Mouse (Mus musculus) NIH3T3 (cell line): Measurements from ENCODE around the gene Chchd4.

ENCODE experiments used
- DNase-seq: peaks from one replicate; pipeline ENCODE4 v3.0.0-alpha.2; 2012; ENCODE audit warnings: low read depth

The Chchd4 gene

GRCm38 (mm10) chr6:91472868-91473804, at the start of gene Chchd4, which contains the start of gene Tmem43:
TSS of gene Chchd4 (minus strand) at chr6:91473546.
TSS of gene Tmem43 (plus strand) at chr6:91473703.
- DNase-seq, result peak; percentile 100

DNA sequence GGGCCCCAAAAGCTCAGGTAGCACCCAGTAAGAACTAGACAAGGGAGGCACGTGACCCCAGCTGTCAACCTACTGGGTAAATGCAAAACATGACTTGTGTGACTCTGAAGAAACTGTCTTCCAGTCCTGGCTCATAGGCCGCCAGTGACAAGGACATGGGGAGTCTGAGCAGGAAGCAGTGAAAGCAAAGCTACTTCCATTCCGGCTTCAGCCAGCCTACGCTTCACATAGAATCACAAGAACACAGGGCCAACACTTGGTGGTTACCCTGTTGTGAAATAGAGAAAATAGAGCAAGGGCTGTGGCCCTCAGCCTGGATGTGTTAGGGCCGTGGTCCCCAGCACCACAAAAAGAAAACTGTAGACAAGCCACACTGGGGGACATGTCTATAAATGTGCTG, 49.5 kb upstream of the Chchd4 start:
- DNase-seq, result no peak

- peak; percentile 29 for DNase-seq
Measured at GRCm38 (mm10) chr6:91518454-91519020, 45.2 kb upstream of the Chchd4 start.

- peak; percentile 99 for DNase-seq
Measured at GRCm38 (mm10) chr6:91515545-91516449, 42.5 kb upstream of the Chchd4 start, which contains the start of the genes Xpc and Lsm3. TSS of gene Xpc (minus strand) at chr6:91515888. TSS of gene Lsm3 (plus strand) at chr6:91515928.

- no peak for DNase-seq
Measured at GRCm38 (mm10) chr6:91514737-91515362, 41.5 kb upstream of the Chchd4 start.

GRCm38 (mm10) chr6:91514135-91514534, 40.8 kb upstream of the Chchd4 start:
- no peak for DNase-seq

DNA sequence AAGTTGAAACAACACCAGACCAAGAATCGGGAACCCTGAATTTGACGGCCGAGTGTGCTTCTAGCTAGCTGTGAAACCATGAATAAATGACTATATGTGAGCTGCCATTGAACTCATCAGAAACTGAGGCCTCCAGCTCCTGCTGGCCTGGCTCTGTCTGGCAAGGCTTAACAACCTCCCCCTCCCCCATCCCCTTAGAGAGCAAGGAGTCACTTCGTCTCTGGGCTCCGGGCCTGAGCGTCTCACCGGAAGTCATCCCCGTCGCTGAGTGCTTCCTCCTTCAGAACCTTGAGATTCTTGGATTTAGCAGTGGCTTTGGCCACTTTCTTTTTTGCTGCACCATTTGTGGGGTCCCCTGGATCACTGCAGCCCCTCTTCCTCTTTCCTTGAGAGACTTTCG, 36.9 kb upstream of the Chchd4 start:
- DNase-seq, result no peak

DNA sequence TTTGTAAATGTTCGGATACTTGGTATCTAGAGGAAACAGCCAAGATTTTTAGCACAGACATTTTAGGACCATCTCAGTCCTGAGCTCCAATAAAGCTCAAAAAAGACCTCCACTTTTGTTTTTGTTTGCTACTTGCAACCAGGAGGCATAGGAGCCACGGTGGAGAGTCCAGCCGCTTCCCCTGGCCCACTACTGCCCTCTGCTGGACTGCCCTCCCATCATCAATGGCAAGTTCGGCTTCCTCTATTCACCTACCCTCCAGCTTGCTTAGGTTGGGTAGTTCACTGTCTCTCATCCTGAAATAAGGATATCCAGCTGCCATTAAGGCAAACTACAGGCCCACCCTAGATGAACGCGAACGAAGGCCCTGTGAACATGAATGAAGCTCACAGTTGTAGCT, 36.0 kb upstream of the Chchd4 start:
- peak; percentile 90 for DNase-seq

DNA sequence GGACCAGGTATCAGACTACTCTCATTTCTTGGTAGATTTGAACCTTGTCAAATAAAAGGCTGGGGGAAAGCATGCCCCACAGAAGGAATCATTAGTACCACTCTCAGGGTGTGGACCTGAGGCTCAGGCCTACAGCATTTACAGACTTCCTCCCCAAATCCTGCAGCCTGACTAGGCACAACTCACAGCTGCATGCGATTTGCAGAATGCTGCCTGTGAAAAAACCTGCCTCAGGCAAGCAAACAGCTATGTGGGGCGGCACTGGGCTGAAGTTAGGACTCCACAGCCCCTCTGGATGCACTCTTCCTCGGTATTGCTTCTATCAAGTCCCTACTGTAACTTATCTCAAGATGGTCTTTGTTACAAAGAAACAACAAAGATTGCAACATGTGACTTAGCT, 34.7 kb upstream of the Chchd4 start:
- no peak for DNase-seq

DNA sequence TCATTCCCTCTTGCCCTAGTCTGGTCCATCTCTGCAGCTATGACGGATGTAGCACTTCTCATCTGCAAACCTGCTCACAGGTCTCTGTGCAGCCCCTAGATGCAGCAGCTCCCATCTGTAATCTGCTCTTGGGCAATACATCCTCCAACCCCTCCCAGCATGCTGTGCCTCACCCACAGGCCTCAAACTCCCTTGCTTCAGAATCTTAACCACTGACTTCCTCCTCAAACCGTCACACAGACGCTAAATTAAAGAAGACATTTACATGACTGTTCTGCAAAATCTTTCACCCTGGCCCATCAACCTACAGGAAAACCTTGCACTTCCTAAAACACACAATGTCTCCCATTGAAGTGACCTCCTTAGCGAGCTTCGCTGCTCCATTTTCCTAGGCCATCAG, 32.7 kb upstream of the Chchd4 start:
- DNase-seq, result no peak

GRCm38 (mm10) chr6:91503302-91503701, 30.0 kb upstream of the Chchd4 start:
- DNase-seq, result no peak

DNA sequence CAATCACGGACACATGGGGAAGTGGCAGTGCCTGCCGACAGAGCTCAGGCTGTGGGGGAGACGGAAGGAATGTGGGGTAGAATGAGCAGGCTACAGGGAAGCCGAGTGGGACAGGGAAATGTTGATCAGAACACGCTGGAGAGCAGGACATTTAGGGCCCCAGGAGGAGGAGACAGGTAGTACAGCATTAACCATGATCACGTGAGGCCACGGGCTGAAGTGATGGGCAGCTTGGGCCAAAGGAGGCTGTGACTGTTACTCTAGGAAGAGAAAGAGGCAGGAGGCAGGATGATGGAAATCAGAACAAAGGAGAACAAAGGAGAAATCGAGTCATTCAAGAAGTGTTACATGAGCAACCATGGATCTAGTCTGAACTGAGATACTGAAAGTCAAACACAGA, 21.2 kb upstream of the Chchd4 start:
- DNase-seq, result no peak

DNA sequence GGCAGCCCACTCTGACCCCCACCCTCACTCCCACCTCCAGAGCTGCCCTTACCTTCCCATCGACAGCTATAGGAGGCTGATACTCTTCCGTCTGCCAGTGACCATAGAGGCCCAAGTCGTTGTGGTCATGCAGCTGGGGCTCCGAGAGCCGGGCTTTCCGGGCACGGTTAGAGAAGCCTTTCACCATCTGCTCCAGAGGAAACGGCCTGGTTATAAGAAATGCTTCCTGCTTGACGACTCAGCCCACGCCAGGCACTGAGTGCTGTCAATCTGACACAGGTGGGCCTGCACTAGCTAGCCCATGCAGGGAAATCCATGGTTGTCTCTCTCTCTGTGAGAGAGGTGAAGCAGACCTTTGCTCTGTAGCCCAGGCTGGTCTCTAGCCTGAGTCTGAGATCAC, 19.7 kb upstream of the Chchd4 start:
- no peak for DNase-seq

DNA sequence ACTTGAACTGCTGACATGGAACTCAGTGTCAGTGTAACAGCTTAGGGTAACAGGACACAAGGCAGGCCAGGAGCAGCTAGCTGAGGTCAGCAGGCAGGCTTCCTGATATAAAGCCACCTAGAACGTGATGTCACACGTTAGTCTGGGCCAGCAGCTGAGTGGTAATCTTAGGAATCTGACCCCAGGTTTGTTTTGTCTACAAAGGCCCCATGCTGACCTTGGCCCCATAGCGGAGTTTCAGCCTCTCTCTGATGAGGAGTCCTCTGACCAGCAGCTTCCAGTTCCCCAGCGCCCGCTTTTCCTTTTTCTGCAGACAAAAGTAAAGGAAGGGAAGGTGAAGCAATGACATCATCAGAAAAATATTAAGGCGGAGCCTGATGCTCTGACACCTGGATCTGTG, 17.7 kb upstream of the Chchd4 start:
- DNase-seq, result no peak

DNA sequence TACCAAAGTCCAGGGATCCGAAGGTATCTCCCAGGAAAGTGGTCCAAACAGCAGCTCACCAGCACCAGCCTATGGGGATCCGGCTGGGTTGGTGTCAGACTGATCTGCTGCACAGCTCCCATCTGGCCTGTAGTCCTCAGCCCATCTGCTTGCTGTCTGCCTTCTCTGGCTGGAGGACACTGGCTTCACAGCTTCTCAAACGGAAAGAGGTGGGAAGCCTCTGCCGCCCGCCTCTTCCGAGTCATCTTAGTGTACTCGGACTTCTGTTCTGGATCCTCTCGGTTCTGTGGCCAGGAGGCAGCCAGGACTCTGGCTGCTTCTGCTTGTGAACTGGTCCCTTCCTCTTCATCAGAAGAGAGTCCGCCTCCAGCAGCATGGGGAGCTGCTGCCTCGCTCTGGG, 16.5 kb upstream of the Chchd4 start:
- DNase-seq, result peak; percentile 9

DNA sequence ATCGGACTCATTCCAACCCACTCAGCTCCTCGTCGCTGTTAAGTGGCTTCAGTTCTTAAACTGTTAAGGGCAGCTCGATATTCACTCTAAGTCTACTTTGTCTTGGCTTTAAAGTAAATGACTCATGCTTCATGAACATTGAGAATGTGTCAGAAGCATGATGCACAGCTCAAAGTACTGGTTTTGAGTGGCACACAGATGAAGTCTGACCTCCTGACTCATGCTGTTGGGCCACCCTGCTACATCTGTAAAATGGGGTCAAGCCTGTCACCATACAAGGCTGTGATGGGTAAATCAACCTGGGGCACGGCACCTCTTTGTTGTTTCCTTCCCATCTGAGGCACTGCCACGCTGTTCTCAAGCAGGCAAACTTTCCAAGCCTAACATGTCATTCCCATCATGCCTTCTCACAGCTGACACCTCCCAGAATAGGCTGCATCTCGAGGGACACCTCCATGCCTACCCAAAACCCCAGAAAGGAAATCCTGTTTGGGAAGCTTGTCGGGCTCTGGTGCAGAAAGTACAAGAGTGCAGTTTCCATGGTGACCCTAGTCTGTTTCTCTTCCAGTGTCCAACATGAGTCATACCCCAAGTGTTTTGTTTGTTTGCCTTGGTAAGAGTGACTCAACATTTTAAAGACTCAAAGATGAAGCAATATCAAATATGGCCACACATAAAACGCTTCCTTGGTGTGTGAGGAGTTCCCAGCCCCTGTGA, 15.3 kb upstream of the Chchd4 start:
- peak; percentile 94 for DNase-seq

DNA sequence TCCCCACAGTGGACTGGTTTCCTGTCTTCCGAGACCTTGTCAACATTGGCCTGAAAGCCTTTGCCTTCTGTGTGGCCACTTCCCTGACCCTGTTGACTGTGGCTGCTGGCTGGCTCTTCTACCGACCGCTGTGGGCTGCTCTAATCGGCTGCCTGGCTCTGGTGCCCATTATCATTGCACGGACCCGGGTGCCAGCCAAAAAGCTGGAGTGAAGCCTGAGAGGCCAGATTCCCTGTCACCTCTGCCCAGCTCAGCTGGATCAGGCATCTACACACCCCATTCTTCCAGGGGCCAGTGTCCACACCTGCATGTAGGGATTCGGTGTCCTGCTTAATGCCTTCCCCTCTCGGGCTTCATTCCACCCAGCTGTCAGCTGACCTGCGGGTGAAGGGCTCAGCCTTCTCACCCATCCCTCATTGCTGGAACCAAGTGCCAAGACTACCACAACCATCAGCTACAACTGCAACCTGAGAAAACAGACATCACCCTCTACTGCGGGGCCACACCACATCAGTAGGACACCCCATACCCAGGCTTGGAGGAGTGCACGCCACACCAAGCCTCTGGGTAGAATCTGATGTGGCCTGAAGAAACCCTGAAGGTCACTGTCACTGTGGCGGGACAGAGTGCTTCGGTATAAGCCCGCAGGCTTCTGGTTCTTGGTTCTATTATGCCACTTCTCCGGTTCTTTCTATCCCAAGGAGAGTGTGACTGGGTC, 13.5 kb upstream of the Chchd4 start:
- DNase-seq, result no peak

DNA sequence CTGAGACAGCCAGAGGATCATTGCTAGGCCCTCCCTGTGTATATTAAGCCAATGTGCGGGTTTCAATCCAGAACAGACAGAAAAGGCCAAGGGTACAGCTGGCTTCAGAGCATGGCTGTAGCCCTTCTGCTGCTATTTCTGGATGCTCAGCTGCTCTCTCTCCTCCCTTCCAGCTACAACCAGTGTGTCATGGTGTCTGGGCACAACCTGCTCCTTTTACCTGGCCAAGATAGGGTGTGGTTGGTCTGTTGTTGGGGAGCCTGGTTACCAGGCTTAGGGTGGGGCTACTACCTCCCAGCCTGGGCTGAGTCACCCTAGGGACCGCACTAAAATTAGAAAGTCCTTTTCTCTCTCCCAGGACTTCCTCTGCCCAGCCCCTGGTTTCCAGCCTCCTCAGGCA, 10.0 kb upstream of the Chchd4 start:
- peak; percentile 15 for DNase-seq

DNA sequence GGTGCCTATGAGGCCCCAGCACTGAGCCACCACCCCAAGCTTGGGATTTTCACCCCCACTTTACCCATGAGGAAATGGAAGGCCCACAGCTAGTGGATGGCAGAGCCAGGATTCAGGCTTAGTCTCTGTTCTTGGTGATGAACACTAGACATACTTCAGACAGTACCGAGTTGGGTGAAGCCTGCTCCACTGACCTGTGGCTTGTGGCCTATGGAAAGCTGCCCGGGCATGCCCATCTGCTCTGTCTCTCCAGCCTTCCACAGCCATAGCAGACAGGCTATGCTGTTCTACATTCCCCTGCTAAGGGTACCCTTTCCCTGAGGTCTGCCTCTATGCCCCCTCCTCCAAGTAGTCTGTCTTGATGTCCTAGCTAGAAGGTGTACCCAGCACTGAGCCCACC, 3.2 kb upstream of the Chchd4 start:
- DNase-seq, result no peak

GRCm38 (mm10) chr6:91474441-91475190, 1.3 kb upstream of the Chchd4 start:
- DNase-seq, result peak; percentile 81
